Mouse (Mus musculus) megakaryocyte progenitor cell, adult 5-6 weeks (primary cell): ENCODE results near the gene Prdx5. TPM values are rescaled to one million over a fixed set of nuclear protein-coding genes. Genes with fewer than 3 reads are reported as not detected.

Experiments
- total RNA-seq, 2 experiments: library from RNA; stranded (forward) in 1 of 2; stranded (reverse) in 1 of 2; fragments of 157-497, 149-512 nt in 1 of 2; fragments of 200-1000 nt in 1 of 2; gene quantifications; 2 replicates each; pipeline versions ENCODE4 v1.2.3 to v1.2.4; 2015 to 2017

Gene Prdx5
- total RNA-seq, 2 experiments from 2014 or later = 310 to 620 TPM

Other genes starting within 250 kb of the Prdx5 start
- gene Rps6ka4, start 69.5 kb downstream of the Prdx5 start, total RNA-seq (2015) = 1.0 and 4.1 TPM in 2 replicates
- gene Rps6ka4, start 69.5 kb downstream of the Prdx5 start, total RNA-seq (2017) = 3.8 and 4.3 TPM in 2 replicates
- gene Ccdc88b, start 51.9 kb downstream of the Prdx5 start, total RNA-seq (2015) = 6.9 and 7.6 TPM in 2 replicates
- gene Ccdc88b, start 51.9 kb downstream of the Prdx5 start, total RNA-seq (2017) = 48.6 and 53.0 TPM in 2 replicates
- 149 and 168 TPM in 2 replicates for gene Trmt112, start 408 bp downstream of the Prdx5 start, total RNA-seq (2015)
- 229 and 256 TPM in 2 replicates for gene Trmt112, start 408 bp downstream of the Prdx5 start, total RNA-seq (2017)
- gene Esrra, start 11.7 kb upstream of the Prdx5 start, total RNA-seq (2015) = 8.5 and 10.2 TPM in 2 replicates
- gene Esrra, start 11.7 kb upstream of the Prdx5 start, total RNA-seq (2017) = 23.9 and 27.5 TPM in 2 replicates
- gene Catsperz, start 15.3 kb upstream of the Prdx5 start, total RNA-seq (2015) = 1.3 and 2.1 TPM in 2 replicates
- 0.67 and 0.98 TPM in 2 replicates for gene Catsperz, start 15.3 kb upstream of the Prdx5 start, total RNA-seq (2017)
- not detected in 2 replicates for gene Kcnk4, start 24.4 kb upstream of the Prdx5 start, total RNA-seq (2015)
- not detected in 2 replicates for gene Kcnk4, start 24.4 kb upstream of the Prdx5 start, total RNA-seq (2017)
- 13.4 and 14.1 TPM in 2 replicates for gene Bad, start 31.8 kb upstream of the Prdx5 start, total RNA-seq (2015)
- gene Bad, start 31.8 kb upstream of the Prdx5 start, total RNA-seq (2017) = 43.1 and 56.3 TPM in 2 replicates
- 9.4 and 13.1 TPM in 2 replicates for gene Gpr137, start 32.4 kb upstream of the Prdx5 start, total RNA-seq (2015)
- 14.0 and 20.3 TPM in 2 replicates for gene Gpr137, start 32.4 kb upstream of the Prdx5 start, total RNA-seq (2017)
- 190 and 236 TPM in 2 replicates for gene Ppp1r14b, start 64.9 kb upstream of the Prdx5 start, total RNA-seq (2015)
- gene Ppp1r14b, start 64.9 kb upstream of the Prdx5 start, total RNA-seq (2017) = 131 and 141 TPM in 2 replicates
- gene Plcb3, start 66.4 kb upstream of the Prdx5 start, total RNA-seq (2015) = 5.0 and 6.8 TPM in 2 replicates
- gene Plcb3, start 66.4 kb upstream of the Prdx5 start, total RNA-seq (2017) = 7.3 and 7.6 TPM in 2 replicates
- 123 and 129 TPM in 2 replicates for gene Fkbp2, start 70.4 kb upstream of the Prdx5 start, total RNA-seq (2015)
- gene Fkbp2, start 70.4 kb upstream of the Prdx5 start, total RNA-seq (2017) = 176 and 181 TPM in 2 replicates
- gene Vegfb, start 77.5 kb upstream of the Prdx5 start, total RNA-seq (2015) = 30.4 and 33.1 TPM in 2 replicates
- 11.6 and 13.6 TPM in 2 replicates for gene Vegfb, start 77.5 kb upstream of the Prdx5 start, total RNA-seq (2017)
- 10.2 and 11.5 TPM in 2 replicates for gene Dnajc4, start 82.5 kb upstream of the Prdx5 start, total RNA-seq (2015)
- 8.6 and 17.8 TPM in 2 replicates for gene Dnajc4, start 82.5 kb upstream of the Prdx5 start, total RNA-seq (2017)
- gene Nudt22, start 86.0 kb upstream of the Prdx5 start, total RNA-seq (2015) = 10.6 and 18.9 TPM in 2 replicates
- 7.7 and 13.3 TPM in 2 replicates for gene Nudt22, start 86.0 kb upstream of the Prdx5 start, total RNA-seq (2017)
- 1.4 and 2.2 TPM in 2 replicates for gene Trpt1, start 86.0 kb upstream of the Prdx5 start, total RNA-seq (2015)
- gene Trpt1, start 86.0 kb upstream of the Prdx5 start, total RNA-seq (2017) = 0.08 and 0.81 TPM in 2 replicates
- 63.8 and 78.7 TPM in 2 replicates for gene Fermt3, start 109.4 kb upstream of the Prdx5 start, total RNA-seq (2015)
- gene Fermt3, start 109.4 kb upstream of the Prdx5 start, total RNA-seq (2017) = 216 and 225 TPM in 2 replicates
- gene Stip1, start 129.9 kb upstream of the Prdx5 start, total RNA-seq (2015) = 197 and 204 TPM in 2 replicates
- 244 and 250 TPM in 2 replicates for gene Stip1, start 129.9 kb upstream of the Prdx5 start, total RNA-seq (2017)
- gene Macrod1, start 146.7 kb upstream of the Prdx5 start, total RNA-seq (2015) = 12.7 and 17.6 TPM in 2 replicates
- 0.68 and 3.7 TPM in 2 replicates for gene Macrod1, start 146.7 kb upstream of the Prdx5 start, total RNA-seq (2017)
- gene Flrt1, start 195.6 kb upstream of the Prdx5 start, total RNA-seq (2015) = not detected in 2 replicates
- not detected in 2 replicates for gene Flrt1, start 195.6 kb upstream of the Prdx5 start, total RNA-seq (2017)